Mouse (Mus musculus): Measurements from ENCODE around the gene Clrn2. TPM values are rescaled to one million over a fixed set of nuclear protein-coding genes. Genes with fewer than 3 reads are reported as not detected.

Clrn2 gene
- total RNA-seq, 1 experiment from 2014 or later = not detected

DNA sequence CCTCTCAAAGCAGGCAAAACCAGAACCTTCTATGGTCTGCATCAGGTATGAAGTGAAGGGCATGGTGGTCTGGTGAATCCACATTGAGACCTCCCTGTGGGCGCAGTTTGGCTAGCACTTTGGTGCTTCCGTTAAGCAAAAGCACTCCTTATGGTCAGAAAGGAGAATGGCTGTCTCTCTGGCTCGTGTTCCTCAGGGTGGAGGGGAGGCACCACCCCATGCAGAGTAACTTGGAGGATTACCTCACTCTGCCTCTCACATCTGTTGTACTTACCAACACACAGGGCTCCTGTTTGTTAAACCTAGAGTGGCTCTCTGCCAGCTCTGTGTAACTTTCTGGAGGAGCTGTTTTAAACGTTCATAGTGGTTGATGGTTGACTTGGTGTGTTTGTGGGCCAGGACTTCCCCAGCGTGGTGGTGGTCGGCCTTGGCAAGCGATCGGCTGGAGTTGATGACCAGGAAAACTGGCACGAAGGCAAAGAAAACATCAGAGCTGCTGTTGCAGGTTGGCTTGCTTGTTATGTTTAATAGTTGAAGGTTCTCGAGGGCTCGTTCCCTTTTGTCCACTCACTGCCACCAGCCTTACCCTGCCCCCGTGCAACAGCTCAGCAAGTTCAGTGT lies 43.5 kb downstream of the Clrn2 start:
- ATAC-seq (replicated peaks; ENCODE audit: low read depth, poor library complexity, severe bottlenecking) = no peak

DNA sequence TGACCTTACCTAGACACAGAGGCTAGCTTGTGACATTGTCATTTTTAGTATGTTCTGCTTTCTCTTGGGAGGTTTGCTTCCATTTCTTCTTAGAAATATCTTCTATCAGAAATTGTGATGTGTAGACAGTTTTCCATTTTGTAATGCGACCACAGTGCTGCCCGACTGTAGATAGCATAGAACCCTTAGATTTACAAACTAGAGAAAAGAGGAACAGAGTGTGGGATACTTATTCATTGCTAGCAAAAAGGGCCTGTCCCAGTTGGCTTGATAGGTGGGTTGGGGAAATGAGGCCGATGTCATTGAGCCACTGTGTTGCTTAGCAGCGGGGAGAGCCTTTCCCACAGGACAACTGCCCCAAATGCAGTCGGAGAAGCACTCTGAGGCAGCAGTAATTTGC lies 44.0 kb downstream of the Clrn2 start:
- ATAC-seq (replicated peaks; ENCODE audit: low read depth, poor library complexity, severe bottlenecking) = no peak

DNA sequence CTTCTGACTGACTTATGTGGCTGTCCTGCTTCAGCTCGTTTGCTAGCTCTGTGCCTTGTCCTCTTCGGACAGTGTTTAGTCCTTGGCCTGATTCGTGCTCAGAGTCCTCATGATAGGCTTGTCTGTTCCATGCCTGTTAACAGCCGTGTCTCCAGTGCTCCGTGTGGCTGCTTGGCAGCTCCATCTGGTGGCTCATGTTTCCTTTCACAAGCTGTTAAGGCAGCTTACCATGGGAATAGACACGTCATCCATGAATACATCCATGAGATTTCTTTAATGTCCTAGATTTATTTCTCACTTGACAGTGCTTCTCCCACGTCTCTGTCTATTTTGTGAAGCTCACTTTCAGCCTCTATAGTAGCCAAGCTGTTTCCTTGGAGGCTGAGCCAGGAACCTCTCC lies 56.5 kb downstream of the Clrn2 start:
- ATAC-seq (replicated peaks; ENCODE audit: low read depth, poor library complexity, severe bottlenecking) = no peak

DNA sequence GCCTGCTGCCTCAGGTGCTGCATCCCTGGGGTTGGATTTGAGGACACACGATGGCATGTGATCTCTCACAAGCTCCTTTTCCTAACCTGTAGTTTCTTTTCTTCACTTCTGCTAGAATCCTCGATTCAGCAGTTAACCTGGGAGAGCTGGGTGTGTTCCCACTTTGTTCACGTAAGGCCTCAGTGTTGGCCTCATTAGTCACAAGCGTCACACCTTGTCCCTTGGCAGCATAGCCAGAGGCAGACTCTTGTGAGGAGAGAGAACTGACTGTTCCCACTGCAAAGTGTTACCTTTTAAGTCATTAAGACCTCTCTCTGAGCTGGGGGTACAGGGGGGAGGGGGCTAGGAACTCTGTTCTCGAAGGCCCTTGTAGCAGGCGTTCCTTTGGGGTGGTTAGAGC lies 59.4 kb downstream of the Clrn2 start:
- ATAC-seq (replicated peaks; ENCODE audit: low read depth, poor library complexity, severe bottlenecking) = no peak

DNA sequence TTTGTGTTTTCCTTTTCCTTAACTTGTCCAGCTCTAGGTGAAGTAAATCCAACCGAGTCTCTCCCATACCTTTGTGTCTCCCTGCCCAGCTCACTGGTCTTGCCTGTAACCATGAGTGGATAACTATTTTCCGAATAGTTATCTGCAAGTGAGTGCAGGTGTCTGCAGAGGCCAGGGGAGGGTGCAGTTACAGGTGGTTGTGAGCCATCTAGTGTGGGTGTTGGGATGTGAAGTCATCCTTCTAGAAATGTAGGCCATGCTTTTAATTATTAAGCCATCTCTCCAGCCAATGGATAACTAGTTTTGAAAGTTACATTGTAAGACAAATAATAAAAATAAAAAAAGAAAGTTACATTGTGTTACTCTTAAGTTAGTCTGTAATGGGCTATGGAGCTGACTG lies 60.0 kb downstream of the Clrn2 start:
- ATAC-seq (replicated peaks; ENCODE audit: low read depth, poor library complexity, severe bottlenecking) = no peak

Other genes starting within 250 kb of the Clrn2 start
- 65.7 and 66.0 TPM in 2 replicates for gene Qdpr, start 3.5 kb upstream of the Clrn2 start, total RNA-seq (2017)
- gene Lap3, start 39.6 kb downstream of the Clrn2 start, total RNA-seq (2017) = 56.7 and 95.1 TPM in 2 replicates
- 26.8 and 32.7 TPM in 2 replicates for gene Med28, start 66.5 kb downstream of the Clrn2 start, total RNA-seq (2017)
- 0.05 TPM in 1 of 2 replicates, not detected in the other for gene Fam184b, start 185.9 kb downstream of the Clrn2 start, total RNA-seq (2017)
- gene Ncapg, start 216.2 kb downstream of the Clrn2 start, total RNA-seq (2017) = 81.2 and 95.3 TPM in 2 replicates

All from common myeloid progenitor, adult 5-6 weeks (primary cell).